Mouse (Mus musculus) olfactory bulb, adult 2 months (tissue): Measurements from ENCODE around the gene Hoxd9. TPM values are rescaled to one million over a fixed set of nuclear protein-coding genes. Genes with fewer than 3 reads are reported as not detected.

Source experiments
- H3K27ac ChIP-seq: fragments of 200-500 bp; 2 replicates; pipeline ENCODE4 v1.5.1; 2012; ENCODE audit warnings: low read depth, low read length; ENCODE audit not compliant: insufficient read depth
- H3K4me1 ChIP-seq: fragments of 200-500 bp; 2 replicates; pipeline ENCODE4 v1.6.1; 2012; ENCODE audit warnings: low read length; ENCODE audit not compliant: control insufficient read depth, insufficient read depth
- H3K4me3 ChIP-seq: fragments of 200-500 bp; 2 replicates; pipeline ENCODE4 v1.5.1; 2012; ENCODE audit warnings: mild to moderate bottlenecking, low read depth, low read length, moderate library complexity; ENCODE audit not compliant: insufficient read depth
- CTCF ChIP-seq: fragments of 200-500 bp; IDR thresholded peaks from 2 replicates; pipeline ENCODE4 v1.5.1; 2012; ENCODE audit warnings: low read depth, mild to moderate bottlenecking, low read length, moderate library complexity; ENCODE audit not compliant: insufficient read depth
- POLR2A ChIP-seq: fragments of 200-500 bp; IDR thresholded peaks from 2 replicates; pipeline ENCODE4 v1.6.1; 2012; ENCODE audit warnings: mild to moderate bottlenecking, low read depth, low read length, moderate library complexity; ENCODE audit not compliant: insufficient read depth
- WGBS: fragments of 180-500 bp; shearing (Covaris S2); methylation state at CpG from one replicate; pipeline ENCODE4 v1.1.7; 2018; 5-methylcytosine and 5-hydroxymethylcytosine counted together
- polyA plus RNA-seq: library from polyadenylated mRNA; stranded (reverse); fragments of >200 nt; gene quantifications from 2 replicates; pipeline ENCODE4 v1.2.4, GENCODE M21; 2012; ENCODE audit warnings: low replicate concordance; ENCODE audit not compliant: missing spikeins, insufficient read depth, insufficient read length

Gene Hoxd9
- polyA plus RNA-seq, 1 experiment: not detected

GRCm38 (mm10) chr2:74739476-74739800 lies 41.9 kb downstream of the Hoxd9 start:
- TF ChIP-seq CTCF (no peak), POLR2A (no peak)
- Histone ChIP-seq H3K4me3 (no peak overlapping the region), H3K27ac (no peak overlapping the region), H3K4me1 (peaks cover 6% of the 10 kb centered on the region)
- WGBS: 7% methylated on average over 2 of the region's 2 CpGs

- TF ChIP-seq POLR2A: no peak
- Histone ChIP-seq H3K4me3 (no peak overlapping the region), H3K4me1 (peaks cover 6% of the 10 kb centered on the region), H3K27ac (no peak overlapping the region)
- 5% methylated on average over 14 of the region's 14 CpGs for WGBS
These were observed 42.3 kb downstream of the Hoxd9 start for GRCm38 (mm10) chr2:74739869-74740268.

- Histone ChIP-seq H3K4me3 (no peak overlapping the region), H3K27ac (no peak overlapping the region), H3K4me1 (peaks cover 6% of the 10 kb centered on the region)
- no peak for TF ChIP-seq CTCF
- TF ChIP-seq POLR2A: no peak
- WGBS: 4% methylated on average over 43 of the region's 43 CpGs
These were observed 43.0 kb downstream of the Hoxd9 start for GRCm38 (mm10) chr2:74740311-74741091.

GRCm38 (mm10) chr2:74741252-74741978 lies 43.9 kb downstream of the Hoxd9 start:
- 0 out of 2 replicates have a peak, but pooled peaks cover 3% of the 10 kb centered on the region for H3K4me1 ChIP-seq

GRCm38 (mm10) chr2:74741979-74742277 lies 44.4 kb downstream of the Hoxd9 start:
- no peak overlapping the region for H3K4me3 ChIP-seq
- 0 out of 2 replicates have a peak, but pooled peaks cover 3% of the 10 kb centered on the region for H3K4me1 ChIP-seq
- TF ChIP-seq CTCF: no peak
- no peak for TF ChIP-seq POLR2A
- no peak overlapping the region for H3K27ac ChIP-seq

More at GRCm38 (mm10) chr2:74741252-74741978, 43.9 kb downstream of the Hoxd9 start:
- TF ChIP-seq CTCF (no peak), POLR2A (no peak)
- WGBS: 29% methylated on average over 2 of the region's 3 CpGs
- no peak overlapping the region for H3K4me3 ChIP-seq
- no peak overlapping the region for H3K27ac ChIP-seq

- WGBS: 5% methylated on average over 6 of the region's 6 CpGs
- TF ChIP-seq CTCF: no peak
- no peak for TF ChIP-seq POLR2A
- no peak overlapping the region for H3K4me3 ChIP-seq
- no peaks in the 10 kb centered on the region for H3K4me1 ChIP-seq
- H3K27ac ChIP-seq: no peak overlapping the region
These were observed 48.2 kb downstream of the Hoxd9 start for GRCm38 (mm10) chr2:74745540-74746297.

GRCm38 (mm10) chr2:74746298-74746921 lies 48.9 kb downstream of the Hoxd9 start:
- no peak for TF ChIP-seq POLR2A
- TF ChIP-seq CTCF: no peak
- WGBS: 2% methylated on average over 58 of the region's 58 CpGs
- no peak overlapping the region for H3K27ac ChIP-seq
- no peaks in the 10 kb centered on the region for H3K4me1 ChIP-seq
- no peak overlapping the region for H3K4me3 ChIP-seq

GRCm38 (mm10) chr2:74747006-74747405 lies 49.5 kb downstream of the Hoxd9 start:
- WGBS: 3% methylated on average over 24 of the region's 24 CpGs
- no peak overlapping the region for H3K4me3 ChIP-seq
- no peak for TF ChIP-seq POLR2A
- no peak for TF ChIP-seq CTCF
- no peaks in the 10 kb centered on the region for H3K4me1 ChIP-seq
- H3K27ac ChIP-seq: no peak overlapping the region

- Histone ChIP-seq H3K4me3 (no peak overlapping the region), H3K27ac (no peak overlapping the region), H3K4me1 (peaks cover 2% of the 10 kb centered on the region; the same call in 1 of the 2 replicates)
- TF ChIP-seq CTCF (no peak), POLR2A (no peak)
- 10% methylated on average over 11 of the region's 11 CpGs for WGBS
These were observed 50.2 kb downstream of the Hoxd9 start for GRCm38 (mm10) chr2:74747661-74748141.
